Mouse (Mus musculus): Measurements from ENCODE around the gene Vsig10.

Gene Vsig10

GRCm38 (mm10) chr5:117356365-117357128 is 37.7 kb downstream of the Vsig10 start:
- DNase-seq (ENCODE audit: low read depth, low spot score), result peak; percentile 27
- H3K36me3 ChIP-seq (ENCODE audit: control insufficient read depth, insufficient read depth, low read length, poor library complexity, severe bottlenecking), result no peaks in the 10 kb centered on the region
- H3K27me3 ChIP-seq (ENCODE audit: control insufficient read depth, insufficient read depth, low read length, poor library complexity, severe bottlenecking), result no peaks in the 10 kb centered on the region

- Histone ChIP-seq H3K27me3 (ENCODE audit: control insufficient read depth, insufficient read depth, low read length, poor library complexity, severe bottlenecking) (no peaks in the 10 kb centered on the region), H3K36me3 (ENCODE audit: control insufficient read depth, insufficient read depth, low read length, poor library complexity, severe bottlenecking) (no peaks in the 10 kb centered on the region)
- DNase-seq (ENCODE audit: low read depth, low spot score), result peak; percentile 81
Measured at GRCm38 (mm10) chr5:117357129-117357477, 38.2 kb downstream of the Vsig10 start, which contains the start of gene Wsb2. Gene Wsb2, plus strand, starts transcription at chr5:117357304.

GRCm38 (mm10) chr5:117357478-117358247 is 38.8 kb downstream of the Vsig10 start:
- no peaks in the 10 kb centered on the region for H3K36me3 ChIP-seq (ENCODE audit: control insufficient read depth, insufficient read depth, low read length, poor library complexity, severe bottlenecking)

GRCm38 (mm10) chr5:117358248-117358630 is 39.4 kb downstream of the Vsig10 start:
- no peak for DNase-seq (ENCODE audit: low read depth, low spot score)
- H3K27me3 ChIP-seq (ENCODE audit: control insufficient read depth, insufficient read depth, low read length, poor library complexity, severe bottlenecking), result no peaks in the 10 kb centered on the region

More at GRCm38 (mm10) chr5:117357478-117358247, 38.8 kb downstream of the Vsig10 start:
- peak; percentile 12 for DNase-seq (ENCODE audit: low read depth, low spot score)
- H3K27me3 ChIP-seq (ENCODE audit: control insufficient read depth, insufficient read depth, low read length, poor library complexity, severe bottlenecking), result no peaks in the 10 kb centered on the region

GRCm38 (mm10) chr5:117358725-117359124 is 39.8 kb downstream of the Vsig10 start:
- H3K27me3 ChIP-seq (ENCODE audit: control insufficient read depth, insufficient read depth, low read length, poor library complexity, severe bottlenecking), result no peaks in the 10 kb centered on the region
- peak; percentile 68 for DNase-seq (ENCODE audit: low read depth, low spot score)
- peaks cover 1% of the 10 kb centered on the region; the same call in 1 of the 2 replicates for H3K36me3 ChIP-seq (ENCODE audit: control insufficient read depth, insufficient read depth, low read length, poor library complexity, severe bottlenecking)

More at GRCm38 (mm10) chr5:117358248-117358630, 39.4 kb downstream of the Vsig10 start:
- H3K36me3 ChIP-seq (ENCODE audit: control insufficient read depth, insufficient read depth, low read length, poor library complexity, severe bottlenecking), result no peaks in the 10 kb centered on the region

GRCm38 (mm10) chr5:117359497-117360227 is 40.8 kb downstream of the Vsig10 start:
- peak; percentile 70 for DNase-seq (ENCODE audit: low read depth, low spot score)
- Histone ChIP-seq H3K36me3 (ENCODE audit: control insufficient read depth, insufficient read depth, low read length, poor library complexity, severe bottlenecking) (peaks cover 3% of the 10 kb centered on the region; the same call in 1 of the 2 replicates), H3K27me3 (ENCODE audit: control insufficient read depth, insufficient read depth, low read length, poor library complexity, severe bottlenecking) (no peaks in the 10 kb centered on the region)

GRCm38 (mm10) chr5:117360228-117360515 is 41.3 kb downstream of the Vsig10 start:
- no peak for DNase-seq (ENCODE audit: low read depth, low spot score)
- Histone ChIP-seq H3K27me3 (ENCODE audit: control insufficient read depth, insufficient read depth, low read length, poor library complexity, severe bottlenecking) (no peaks in the 10 kb centered on the region), H3K36me3 (ENCODE audit: control insufficient read depth, insufficient read depth, low read length, poor library complexity, severe bottlenecking) (peaks cover 3% of the 10 kb centered on the region; the same call in 1 of the 2 replicates)

- H3K36me3 ChIP-seq (ENCODE audit: control insufficient read depth, insufficient read depth, low read length, poor library complexity, severe bottlenecking), result peaks cover 3% of the 10 kb centered on the region; the same call in 1 of the 2 replicates
- DNase-seq (ENCODE audit: low read depth, low spot score), result no peak
Measured at GRCm38 (mm10) chr5:117360631-117361541, 42.0 kb downstream of the Vsig10 start.

GRCm38 (mm10) chr5:117361590-117361989 is 42.7 kb downstream of the Vsig10 start:
- peaks cover 3% of the 10 kb centered on the region; the same call in 1 of the 2 replicates for H3K36me3 ChIP-seq (ENCODE audit: control insufficient read depth, insufficient read depth, low read length, poor library complexity, severe bottlenecking)
- DNase-seq (ENCODE audit: low read depth, low spot score), result no peak
- no peaks in the 10 kb centered on the region for H3K27me3 ChIP-seq (ENCODE audit: control insufficient read depth, insufficient read depth, low read length, poor library complexity, severe bottlenecking)

More at GRCm38 (mm10) chr5:117360631-117361541, 42.0 kb downstream of the Vsig10 start:
- no peaks in the 10 kb centered on the region for H3K27me3 ChIP-seq (ENCODE audit: control insufficient read depth, insufficient read depth, low read length, poor library complexity, severe bottlenecking)

- H3K36me3 ChIP-seq (ENCODE audit: control insufficient read depth, insufficient read depth, low read length, poor library complexity, severe bottlenecking), result peaks cover 3% of the 10 kb centered on the region; the same call in 1 of the 2 replicates
- peak; percentile 31 for DNase-seq (ENCODE audit: low read depth, low spot score)
Measured at GRCm38 (mm10) chr5:117363066-117363782, 44.3 kb downstream of the Vsig10 start.

GRCm38 (mm10) chr5:117364821-117365220 is 45.9 kb downstream of the Vsig10 start:
- DNase-seq (ENCODE audit: low read depth, low spot score), result no peak
- H3K36me3 ChIP-seq (ENCODE audit: control insufficient read depth, insufficient read depth, low read length, poor library complexity, severe bottlenecking), result peaks cover 3% of the 10 kb centered on the region; the same call in 1 of the 2 replicates
- no peaks in the 10 kb centered on the region for H3K27me3 ChIP-seq (ENCODE audit: control insufficient read depth, insufficient read depth, low read length, poor library complexity, severe bottlenecking)

More at GRCm38 (mm10) chr5:117363066-117363782, 44.3 kb downstream of the Vsig10 start:
- no peaks in the 10 kb centered on the region for H3K27me3 ChIP-seq (ENCODE audit: control insufficient read depth, insufficient read depth, low read length, poor library complexity, severe bottlenecking)

GRCm38 (mm10) chr5:117365904-117366561 is 47.1 kb downstream of the Vsig10 start:
- H3K27me3 ChIP-seq (ENCODE audit: control insufficient read depth, insufficient read depth, low read length, poor library complexity, severe bottlenecking), result no peaks in the 10 kb centered on the region
- peaks cover 7% of the 10 kb centered on the region; the same call in 1 of the 2 replicates for H3K36me3 ChIP-seq (ENCODE audit: control insufficient read depth, insufficient read depth, low read length, poor library complexity, severe bottlenecking)
- no peak for DNase-seq (ENCODE audit: low read depth, low spot score)

- peaks cover 7% of the 10 kb centered on the region; the same call in 1 of the 2 replicates for H3K36me3 ChIP-seq (ENCODE audit: control insufficient read depth, insufficient read depth, low read length, poor library complexity, severe bottlenecking)
- DNase-seq (ENCODE audit: low read depth, low spot score), result no peak
- no peaks in the 10 kb centered on the region for H3K27me3 ChIP-seq (ENCODE audit: control insufficient read depth, insufficient read depth, low read length, poor library complexity, severe bottlenecking)
Measured at GRCm38 (mm10) chr5:117367206-117367605, 48.3 kb downstream of the Vsig10 start.

All from splenic B cell, adult 2 months (primary cell).